Comparison of ENCODE assay signal across 8 mouse cellular contexts in genomic region chr7:104314796-104315353, GRCm38 (mm10). TPM values are rescaled to one million over a fixed set of nuclear protein-coding genes. Genes with fewer than 3 reads are reported as not detected.
DNase-seq lines count a peak whose midpoint lies in the region; ATAC-seq and TF ChIP-seq lines count a peak whose summit lies in the region.

No protein-coding gene starts in this region.

- peak overlapping the region; percentile 82 for H3K4me3 ChIP-seq in bone marrow macrophage, adult 2 months (ENCODE audit: insufficient read depth, low read length)
- H3K4me3 ChIP-seq in kidney, embryonic 14.5 days (ENCODE audit: low read length): peak overlapping the region; percentile 38

- H3K36me3 ChIP-seq in kidney, embryonic 14.5 days (ENCODE audit: control insufficient read depth, insufficient read depth, low read length): no peaks in the 10 kb centered on the region

- peak; percentile 65; the same call in 1 of the 2 replicates for ATAC-seq in kidney, embryonic 14.5 days (ENCODE audit: low FRiP score, low TSS enrichment)

- peak; percentile 81 for DNase-seq in CD4-positive helper T cell, adult 2 months (ENCODE audit: low read depth, low spot score)
- DNase-seq in heart, adult 8-10 months (ENCODE audit: low spot score): peak; percentile 13
- peak; percentile 25 for DNase-seq in lung, postnatal 36 days
- peak; percentile 57 for DNase-seq in thymus, postnatal 0 days (ENCODE audit: low spot score)
- no peak for DNase-seq in cerebellum, postnatal 4 days (ENCODE audit: low spot score in 2 of 2)
- no peak for DNase-seq in right cerebral cortex, postnatal 36 days (ENCODE audit: low spot score in 2 of 2)

- TF ChIP-seq POLR2A in bone marrow macrophage, adult 2 months (IDR thresholded peaks at IDR 0.05; ENCODE audit: borderline replicate concordance, low read depth, low read length): no peak

- 11% methylated on average over 15 of the region's 15 CpGs for WGBS in kidney, embryonic 14.5 days

- H3K9ac ChIP-seq in kidney, embryonic 14.5 days (ENCODE audit: low read depth, low read length): peak overlapping the region; percentile 23; the same call in 1 of the 2 replicates

- peaks cover 2% of the 10 kb centered on the region; the same call in 1 of the 2 replicates for H3K4me1 ChIP-seq in bone marrow macrophage, adult 2 months (ENCODE audit: control insufficient read depth, insufficient read depth, low read length)
- no peaks in the 10 kb centered on the region for H3K4me1 ChIP-seq in kidney, embryonic 14.5 days (ENCODE audit: control insufficient read depth, insufficient read depth, low read length)

- no peaks in the 10 kb centered on the region for H3K27me3 ChIP-seq in kidney, embryonic 14.5 days (ENCODE audit: control insufficient read depth, insufficient read depth, low read length)

- no peak for TF ChIP-seq CTCF in bone marrow macrophage, adult 2 months (IDR thresholded peaks at IDR 0.05; ENCODE audit: low read depth, low read length)

- peak overlapping the region; percentile 79 for H3K27ac ChIP-seq in bone marrow macrophage, adult 2 months (ENCODE audit: insufficient read depth, low read depth, low read length)
- no peak overlapping the region for H3K27ac ChIP-seq in kidney, embryonic 14.5 days (ENCODE audit: low read depth, low read length)

- no peaks in the 10 kb centered on the region for H3K9me3 ChIP-seq in kidney, embryonic 14.5 days (ENCODE audit: control insufficient read depth, low read length)

- peak overlapping the region; percentile 43 for H3K4me2 ChIP-seq in kidney, embryonic 14.5 days (replicated peaks; ENCODE audit: low read depth, low read length)

RNA-seq across cellular contexts. Expression of gene Trim12a, which starts 0.4 kb away (rescaled TPM):
- polyA plus RNA-seq in bone marrow macrophage, adult 2 months (2012; ENCODE audit: insufficient read depth, insufficient read length, missing spikeins): 70.6 and 78.1 TPM in 2 replicates
- 1 to 10 TPM; 4.7 to 9.6 (median 6.1) TPM for total RNA-seq in heart, adult 8-10 months (2022)
- 4.5 and 6.3 TPM in 2 replicates for polyA plus RNA-seq in kidney, embryonic 14.5 days (2014; fragmentation: Nextera tagmentation; extraction: Ambion mirVana)
- 47.9 and 53.1 TPM in 2 replicates for polyA plus RNA-seq in thymus, postnatal 0 days (2015; fragmentation: Nextera tagmentation; extraction: Ambion mirVana)

RNA-seq across cellular contexts. Expression of gene Trim34b, which starts 14.4 kb away (rescaled TPM):
- 2.5 TPM in 1 of 2 replicates, not detected in the other for polyA plus RNA-seq in bone marrow macrophage, adult 2 months (2012; ENCODE audit: insufficient read depth, insufficient read length, missing spikeins)
- under 1 TPM in 2 of 4 experiments, not detected in 2; 0.16 to 0.17 TPM for total RNA-seq in heart, adult 8-10 months (2022)
- polyA plus RNA-seq in kidney, embryonic 14.5 days (2014; fragmentation: Nextera tagmentation; extraction: Ambion mirVana): 0.40 and 0.50 TPM in 2 replicates
- 0.10 and 0.22 TPM in 2 replicates for polyA plus RNA-seq in thymus, postnatal 0 days (2015; fragmentation: Nextera tagmentation; extraction: Ambion mirVana)

RNA-seq across cellular contexts. Expression of gene Trim5, which starts 27.0 kb away (rescaled TPM):
- polyA plus RNA-seq in bone marrow macrophage, adult 2 months (2012; ENCODE audit: insufficient read depth, insufficient read length, missing spikeins): 14.9 and 15.9 TPM in 2 replicates
- 1 to 10 TPM; 1.3 to 2.8 (median 1.6) TPM for total RNA-seq in heart, adult 8-10 months (2022)
- 0.20 and 0.30 TPM in 2 replicates for polyA plus RNA-seq in kidney, embryonic 14.5 days (2014; fragmentation: Nextera tagmentation; extraction: Ambion mirVana)
- 2.8 and 3.1 TPM in 2 replicates for polyA plus RNA-seq in thymus, postnatal 0 days (2015; fragmentation: Nextera tagmentation; extraction: Ambion mirVana)

RNA-seq across cellular contexts. Expression of gene Trim12c, which starts 38.3 kb away (rescaled TPM):
- 29.4 and 30.3 TPM in 2 replicates for polyA plus RNA-seq in bone marrow macrophage, adult 2 months (2012; ENCODE audit: insufficient read depth, insufficient read length, missing spikeins)
- total RNA-seq in heart, adult 8-10 months (2022): 1 to 10 TPM; 3.6 to 5.8 (median 5.0) TPM
- polyA plus RNA-seq in kidney, embryonic 14.5 days (2014; fragmentation: Nextera tagmentation; extraction: Ambion mirVana): 2.0 and 2.8 TPM in 2 replicates
- polyA plus RNA-seq in thymus, postnatal 0 days (2015; fragmentation: Nextera tagmentation; extraction: Ambion mirVana): 7.8 and 9.6 TPM in 2 replicates

RNA-seq across cellular contexts. Expression of gene Trim30b, which starts 54.8 kb away (rescaled TPM):
- polyA plus RNA-seq in bone marrow macrophage, adult 2 months (2012; ENCODE audit: insufficient read depth, insufficient read length, missing spikeins): 3.0 and 3.3 TPM in 2 replicates
- under 1 TPM in 1 of 4 experiments, not detected in 3; 0.23 TPM for total RNA-seq in heart, adult 8-10 months (2022)
- not detected in 2 replicates for polyA plus RNA-seq in kidney, embryonic 14.5 days (2014; fragmentation: Nextera tagmentation; extraction: Ambion mirVana)
- 0.21 and 0.46 TPM in 2 replicates for polyA plus RNA-seq in thymus, postnatal 0 days (2015; fragmentation: Nextera tagmentation; extraction: Ambion mirVana)

Comparison
In these comparisons a context has a peak if more than half of its experiments do, and no peak if none do; other contexts are left out.
1. DNase-seq: peak in CD4-positive helper T cell, adult 2 months (single experiment), heart, adult 8-10 months (single experiment), lung, postnatal 36 days (single experiment) and thymus, postnatal 0 days (single experiment); none in cerebellum, postnatal 4 days (0 of 2) and right cerebral cortex, postnatal 36 days (0 of 2).